Mouse (Mus musculus) left cerebral cortex, adult 2 months (tissue): Measurements from ENCODE around the gene Rgs14. TPM values are rescaled to one million over a fixed set of nuclear protein-coding genes. Genes with fewer than 3 reads are reported as not detected.

ENCODE experiments used
- DNase-seq, 2 experiments: peaks; one replicate each; pipeline ENCODE4 v3.0.0; 2021 to 2022; ENCODE audit warnings: low spot score in 2 of 2, mixed read lengths in 1 of 2; ENCODE audit errors: extremely low spot score in 1 of 2
- H3K27ac ChIP-seq: fragments of 200-600 bp; 2 replicates; pipeline ENCODE4 v1.8.1; 2022
- H3K4me3 ChIP-seq: fragments of 200-600 bp; 2 replicates; pipeline ENCODE4 v1.8.1; 2022
- CTCF ChIP-seq: fragments of 200-600 bp; IDR thresholded peaks from 2 replicates; pipeline ENCODE4 v1.8.1; 2022; ENCODE audit warnings: antibody characterized with exemption, mild to moderate bottlenecking, moderate library complexity
- intact Hi-C: fragments of 180-260 bp; cut with DNase I; formaldehyde crosslinking; loops from one replicate; pipeline ENCODE4 v1.15.1; 2025
- total RNA-seq, 2 experiments: library from RNA; stranded (reverse); gene quantifications; 2 replicates each; pipeline ENCODE4 v1.2.3; 2021

The Rgs14 gene
- total RNA-seq, 2 experiments from 2014 or later = 52.4 to 58.2 TPM

- H3K4me3 ChIP-seq = no peak overlapping the region
- H3K27ac ChIP-seq = no peak overlapping the region
- TF ChIP-seq CTCF = no peak
- intact Hi-C loops = no loop called here
- DNase-seq = no peak
Observed at GRCm38 (mm10) chr13:55429226-55429888, 59.8 kb downstream of the Rgs14 start.

GRCm38 (mm10) chr13:55430566-55430965, 61.0 kb downstream of the Rgs14 start:
- DNase-seq = no peak
- no peak for TF ChIP-seq CTCF
- intact Hi-C loops = no loop called here
- H3K4me3 ChIP-seq = no peak overlapping the region
- H3K27ac ChIP-seq = no peak overlapping the region

- intact Hi-C loops = no loop called here
- DNase-seq = no peak
- no peak overlapping the region for H3K27ac ChIP-seq
- no peak overlapping the region for H3K4me3 ChIP-seq
- no peak for TF ChIP-seq CTCF
Observed at GRCm38 (mm10) chr13:55431889-55432685, 62.6 kb downstream of the Rgs14 start.

Other genes starting within 250 kb of the Rgs14 start
- not detected for gene Gm17617, start 236.2 kb upstream of the Rgs14 start, total RNA-seq
- gene Fgfr4, start 217.1 kb upstream of the Rgs14 start, total RNA-seq = under 1 TPM; 0.36 to 0.40 TPM
- gene Nsd1, start 159.9 kb upstream of the Rgs14 start, total RNA-seq = 100 to 1,000 TPM; 116 to 118 TPM
- gene Prelid1, start 49.2 kb upstream of the Rgs14 start, total RNA-seq = 100 to 1,000 TPM; 161 to 170 TPM
- 10 to 100 TPM; 83.8 to 87.0 TPM for gene Rab24, start 47.8 kb upstream of the Rgs14 start, total RNA-seq
- 1 to 10 TPM in 1 of 2 experiments, under 1 TPM in 1; 0.86 to 1.7 TPM for gene Mxd3, start 39.9 kb upstream of the Rgs14 start, total RNA-seq
- gene Lman2, start 6.9 kb upstream of the Rgs14 start, total RNA-seq = 10 to 100 TPM; 57.8 to 60.4 TPM
- under 1 TPM; 0.25 to 0.49 TPM for gene Slc34a1, start 28.5 kb downstream of the Rgs14 start, total RNA-seq
- gene Pfn3, start 45.5 kb downstream of the Rgs14 start, total RNA-seq = not detected
- 1 to 10 TPM in 1 of 2 experiments, under 1 TPM in 1; 0.95 to 1.3 TPM for gene F12, start 57.1 kb downstream of the Rgs14 start, total RNA-seq
- gene Grk6, start 75.3 kb downstream of the Rgs14 start, total RNA-seq = 10 to 100 TPM; 61.2 to 66.2 TPM
- 10 to 100 TPM; 77.6 to 80.2 TPM for gene Prr7, start 94.5 kb downstream of the Rgs14 start, total RNA-seq
- gene Dbn1, start 118.4 kb downstream of the Rgs14 start, total RNA-seq = 100 to 1,000 TPM; 303 to 325 TPM
- gene Pdlim7, start 143.9 kb downstream of the Rgs14 start, total RNA-seq = 100 to 1,000 TPM in 1 of 2 experiments, 10 to 100 TPM in 1; 94.9 to 114 TPM
- gene Dok3, start 159.6 kb downstream of the Rgs14 start, total RNA-seq = 10 to 100 TPM; 10.1 to 18.2 TPM
- 10 to 100 TPM; 63.7 to 65.7 TPM for gene Ddx41, start 166.9 kb downstream of the Rgs14 start, total RNA-seq
- 10 to 100 TPM; 90.5 to 98.1 TPM for gene Fam193b, start 201.4 kb downstream of the Rgs14 start, total RNA-seq
- gene Tmed9, start 204.0 kb downstream of the Rgs14 start, total RNA-seq = 100 to 1,000 TPM; 128 to 141 TPM
- gene B4galt7, start 230.2 kb downstream of the Rgs14 start, total RNA-seq = 10 to 100 TPM; 24.7 to 25.8 TPM